Mouse (Mus musculus) B cell, adult (primary cell): ENCODE data around the gene Olfr1251. TPM values are rescaled to one million over a fixed set of nuclear protein-coding genes. Genes with fewer than 3 reads are reported as not detected.

ENCODE experiments used
- total RNA-seq: library from RNA; stranded (reverse); gene quantifications from 4 replicates; pipeline ENCODE4 v1.2.4, GENCODE M21; 2023; ENCODE audit not compliant: inconsistent age

Olfr1251 gene
- not detected in 4 replicates for total RNA-seq

DNA sequence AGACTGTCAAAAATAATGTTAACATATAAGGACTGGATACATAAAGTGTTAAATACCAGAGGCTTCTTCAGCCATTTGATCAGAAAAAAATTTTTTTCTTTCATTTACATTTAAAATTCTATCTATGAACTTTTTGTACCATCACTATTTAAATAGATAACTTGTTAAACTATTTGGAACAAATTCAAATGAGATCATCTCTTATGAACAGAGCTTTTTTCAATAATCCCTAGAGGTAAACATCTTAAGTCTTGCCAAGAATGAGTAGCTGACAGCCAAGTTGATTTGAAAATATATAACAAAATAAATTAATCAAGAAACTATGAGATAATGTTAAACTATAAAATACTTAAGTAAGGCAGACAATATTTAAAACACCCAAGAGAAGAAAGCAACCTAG is at the start of gene Olfr1251:
Gene Olfr1251 (minus strand): TSS at position 101 of the 400 bp plus-strand sequence.

DNA sequence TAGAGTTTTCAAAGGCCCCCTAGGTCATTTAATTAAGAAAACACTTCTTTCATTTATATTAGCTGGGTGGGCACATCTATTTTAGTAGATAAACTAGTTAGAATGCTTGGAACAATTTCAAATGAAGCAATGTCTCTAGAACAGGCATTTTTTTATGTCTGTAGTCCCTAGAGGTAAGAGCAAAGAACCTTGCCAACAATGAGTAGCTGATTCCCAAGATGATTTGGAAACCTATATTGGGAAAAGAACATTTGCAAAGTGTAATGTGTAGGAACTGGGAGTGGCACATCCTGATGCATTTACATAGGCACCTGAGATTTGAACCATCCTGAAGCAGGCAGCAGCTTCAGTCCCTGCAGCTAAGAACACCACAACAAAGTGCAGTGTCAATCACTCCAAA is 10.4 kb downstream of the Olfr1251 start, which contains the start of gene Olfr1250:
Gene Olfr1250 (minus strand): TSS at position 101 of the 400 bp plus-strand sequence.

DNA sequence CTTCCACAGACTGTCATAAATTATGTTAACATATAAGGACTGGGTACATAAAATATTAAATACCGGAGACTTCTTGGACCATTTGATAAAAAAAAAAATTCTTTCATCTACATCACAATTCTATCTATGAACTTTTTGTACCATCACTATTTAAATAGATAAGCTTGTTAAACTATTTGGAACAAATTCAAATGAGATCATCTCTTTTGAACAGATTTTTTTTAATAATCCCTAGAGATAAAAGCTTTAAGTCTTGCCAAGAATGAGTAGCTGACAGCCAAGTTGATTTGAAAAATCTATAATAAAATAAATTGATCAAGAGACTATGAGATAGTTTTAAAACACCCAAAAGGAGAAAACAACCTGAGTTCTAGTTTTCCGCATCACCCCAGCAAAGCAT is 36.9 kb downstream of the Olfr1251 start, which contains the start of gene Olfr1249:
Gene Olfr1249 (minus strand): TSS at position 101 of the 400 bp plus-strand sequence.

DNA sequence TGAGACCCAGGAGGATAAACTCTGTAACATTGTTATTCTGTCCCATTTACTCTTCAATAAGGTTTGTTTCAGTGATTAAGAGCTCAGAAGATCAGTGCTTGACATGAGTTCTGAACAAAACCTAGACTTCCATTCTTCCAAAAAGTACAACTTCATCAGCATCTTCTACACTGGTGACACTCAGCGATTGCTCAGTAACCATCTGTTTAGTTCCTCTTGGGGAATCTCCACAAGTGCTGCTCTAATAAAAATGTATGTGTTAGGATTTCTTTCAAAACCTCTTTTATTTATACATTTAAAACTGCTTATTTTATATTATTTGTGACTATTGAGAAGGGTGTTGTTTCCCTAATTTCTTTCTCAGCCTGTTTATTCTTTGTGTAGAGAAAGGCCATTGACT is 53.6 kb downstream of the Olfr1251 start, which contains the start of gene Olfr1248:
Gene Olfr1248 (minus strand): TSS at position 101 of the 400 bp plus-strand sequence.

Other genes with a start within 250 kb of the Olfr1251 start
- gene Olfr1240, start 228.9 kb downstream of the Olfr1251 start, total RNA-seq: not detected in 4 replicates
- not detected in 4 replicates for gene Olfr1241, start 184.8 kb downstream of the Olfr1251 start, total RNA-seq
- not detected in 4 replicates for gene Olfr1242, start 173.6 kb downstream of the Olfr1251 start, total RNA-seq
- gene Olfr1243, start 140.4 kb downstream of the Olfr1251 start, total RNA-seq: not detected in 4 replicates
- gene Olfr1245, start 93.5 kb downstream of the Olfr1251 start, total RNA-seq: not detected in 4 replicates
- not detected in 4 replicates for gene Olfr1246, start 78.8 kb downstream of the Olfr1251 start, total RNA-seq
- 0.12 TPM in 1 of 4 replicates, not detected in the others for gene Olfr1247, start 57.8 kb downstream of the Olfr1251 start, total RNA-seq
- gene Olfr1248, start 53.7 kb downstream of the Olfr1251 start, total RNA-seq: not detected in 4 replicates
- gene Olfr1249, start 37.0 kb downstream of the Olfr1251 start, total RNA-seq: not detected in 4 replicates
- gene Olfr1250, start 10.5 kb downstream of the Olfr1251 start, total RNA-seq: not detected in 4 replicates
- not detected in 4 replicates for gene Olfr1252, start 53.1 kb upstream of the Olfr1251 start, total RNA-seq
- not detected in 4 replicates for gene Olfr1253, start 85.2 kb upstream of the Olfr1251 start, total RNA-seq
- not detected in 4 replicates for gene Olfr1254, start 121.7 kb upstream of the Olfr1251 start, total RNA-seq
- gene Olfr1255, start 140.1 kb upstream of the Olfr1251 start, total RNA-seq: not detected in 4 replicates
- not detected in 4 replicates for gene Olfr1256, start 169.6 kb upstream of the Olfr1251 start, total RNA-seq
- gene Olfr48, start 176.3 kb upstream of the Olfr1251 start, total RNA-seq: not detected in 4 replicates
- gene Olfr1257, start 206.5 kb upstream of the Olfr1251 start, total RNA-seq: not detected in 4 replicates